Mouse (Mus musculus): ENCODE results near the gene 0610009B22Rik.

The 0610009B22Rik gene

GRCm38 (mm10) chr11:51688330-51689328, at the start of gene 0610009B22Rik:
Gene 0610009B22Rik (minus strand): TSS chr11:51688874.
- TF ChIP-seq GATA4 (IDR thresholded peaks at IDR 0.05; ENCODE audit: insufficient replicate concordance, low read length): peak; percentile 3; the same call in 1 of the 2 replicates

- no peak for TF ChIP-seq GATA4 (IDR thresholded peaks at IDR 0.05; ENCODE audit: insufficient replicate concordance, low read length)
Measured at GRCm38 (mm10) chr11:51732883-51733282, 44.2 kb upstream of the 0610009B22Rik start.

- no peak for TF ChIP-seq GATA4 (IDR thresholded peaks at IDR 0.05; ENCODE audit: insufficient replicate concordance, low read length)
Measured at GRCm38 (mm10) chr11:51721066-51721465, 32.4 kb upstream of the 0610009B22Rik start.

- no peak for TF ChIP-seq GATA4 (IDR thresholded peaks at IDR 0.05; ENCODE audit: insufficient replicate concordance, low read length)
Measured at GRCm38 (mm10) chr11:51707080-51707479, 18.4 kb upstream of the 0610009B22Rik start.

- no peak for TF ChIP-seq GATA4 (IDR thresholded peaks at IDR 0.05; ENCODE audit: insufficient replicate concordance, low read length)
Measured at GRCm38 (mm10) chr11:51706451-51706850, 17.8 kb upstream of the 0610009B22Rik start.

GRCm38 (mm10) chr11:51703379-51703998, 14.8 kb upstream of the 0610009B22Rik start:
- no peak for TF ChIP-seq GATA4 (IDR thresholded peaks at IDR 0.05; ENCODE audit: insufficient replicate concordance, low read length)

- TF ChIP-seq GATA4 (IDR thresholded peaks at IDR 0.05; ENCODE audit: insufficient replicate concordance, low read length): no peak
Measured at GRCm38 (mm10) chr11:51702831-51703230, 14.2 kb upstream of the 0610009B22Rik start.

GRCm38 (mm10) chr11:51694984-51695383, 6.3 kb upstream of the 0610009B22Rik start:
- no peak for TF ChIP-seq GATA4 (IDR thresholded peaks at IDR 0.05; ENCODE audit: insufficient replicate concordance, low read length)

- TF ChIP-seq GATA4 (IDR thresholded peaks at IDR 0.05; ENCODE audit: insufficient replicate concordance, low read length): no peak
Measured at GRCm38 (mm10) chr11:51689343-51689742, 669 bp upstream of the 0610009B22Rik start.

GRCm38 (mm10) chr11:51681976-51682374, 6.7 kb downstream of the 0610009B22Rik start:
- TF ChIP-seq GATA4 (IDR thresholded peaks at IDR 0.05; ENCODE audit: insufficient replicate concordance, low read length): no peak

GRCm38 (mm10) chr11:51681324-51681975, 7.2 kb downstream of the 0610009B22Rik start:
- TF ChIP-seq GATA4 (IDR thresholded peaks at IDR 0.05; ENCODE audit: insufficient replicate concordance, low read length): no peak

- TF ChIP-seq GATA4 (IDR thresholded peaks at IDR 0.05; ENCODE audit: insufficient replicate concordance, low read length): no peak
Measured at GRCm38 (mm10) chr11:51679466-51679865, 9.2 kb downstream of the 0610009B22Rik start.

- no peak for TF ChIP-seq GATA4 (IDR thresholded peaks at IDR 0.05; ENCODE audit: insufficient replicate concordance, low read length)
Measured at GRCm38 (mm10) chr11:51677737-51678418, 10.8 kb downstream of the 0610009B22Rik start.

GRCm38 (mm10) chr11:51675386-51675785, 13.3 kb downstream of the 0610009B22Rik start:
- TF ChIP-seq GATA4 (IDR thresholded peaks at IDR 0.05; ENCODE audit: insufficient replicate concordance, low read length): no peak

- no peak for TF ChIP-seq GATA4 (IDR thresholded peaks at IDR 0.05; ENCODE audit: insufficient replicate concordance, low read length)
Measured at GRCm38 (mm10) chr11:51673291-51673690, 15.4 kb downstream of the 0610009B22Rik start.
